Mouse (Mus musculus) embryonic facial prominence, embryonic 12.5 days (tissue): ENCODE data around the gene Gm37240. TPM values are rescaled to one million over a fixed set of nuclear protein-coding genes. Genes with fewer than 3 reads are reported as not detected.

Source experiments
- ATAC-seq: fragments of 200-750 bp; cut with Nextera tagmentation; 2 replicates; pipeline ENCODE4 v1.8.0; 2017; ENCODE audit not compliant: insufficient number of reproducible peaks, insufficient read depth, low FRiP score, low TSS enrichment
- H3K27ac ChIP-seq: fragments of 300-500 bp; sonication (generic); 2 replicates; pipeline ENCODE4 v1.5.1; 2016; ENCODE audit warnings: mild to moderate bottlenecking
- H3K27me3 ChIP-seq: fragments of 300-500 bp; sonication (generic); 2 replicates; pipeline ENCODE4 v1.6.1; 2016; ENCODE audit warnings: mild to moderate bottlenecking, moderate library complexity
- H3K36me3 ChIP-seq: fragments of 300-500 bp; sonication (generic); 2 replicates; pipeline ENCODE4 v1.6.1; 2016; ENCODE audit warnings: mild to moderate bottlenecking
- H3K4me1 ChIP-seq: fragments of 300-500 bp; sonication (generic); 2 replicates; pipeline ENCODE4 v1.6.1; 2016
- H3K4me2 ChIP-seq: fragments of 300-500 bp; sonication (generic); replicated peaks from 2 replicates; pipeline ENCODE4 v1.6.1; 2016; ENCODE audit warnings: mild to moderate bottlenecking, moderate library complexity
- H3K4me3 ChIP-seq: fragments of 300-500 bp; sonication (generic); 2 replicates; pipeline ENCODE4 v1.5.1; 2016; ENCODE audit warnings: mild to moderate bottlenecking
- H3K9ac ChIP-seq: fragments of 300-500 bp; sonication (generic); 2 replicates; pipeline ENCODE4 v1.6.1; 2016; ENCODE audit warnings: mild to moderate bottlenecking, moderate library complexity
- H3K9me3 ChIP-seq: fragments of 300-500 bp; sonication (generic); 2 replicates; pipeline ENCODE4 v1.6.1; 2016; ENCODE audit warnings: mild to moderate bottlenecking, moderate library complexity
- WGBS: fragments of 180-500 bp; shearing (Covaris S2); methylation state at CpG from one replicate; pipeline ENCODE4 v1.1.7; 2016; 5-methylcytosine and 5-hydroxymethylcytosine counted together
- polyA plus RNA-seq: library from polyadenylated mRNA; unstranded; fragments of >200 nt; fragmentation: Nextera tagmentation; extraction: Ambion mirVana; gene quantifications from 2 replicates; pipeline ENCODE4 v1.2.1, GENCODE M21; 2016

The Gm37240 gene
- polyA plus RNA-seq, 1 experiment from 2014 or later, result 4.0 TPM

- no peak for ATAC-seq
- Histone ChIP-seq H3K27ac (no peak overlapping the region), H3K4me1 (no peaks in the 10 kb centered on the region), H3K9me3 (no peaks in the 10 kb centered on the region), H3K4me3 (no peak overlapping the region), H3K9ac (no peak overlapping the region), H3K4me2 (no peak overlapping the region), H3K36me3 (no peaks in the 10 kb centered on the region), H3K27me3 (no peaks in the 10 kb centered on the region)
- 13% methylated on average over 4 of the region's 4 CpGs for WGBS
Measured at GRCm38 (mm10) chr3:85917600-85917999, 30.3 kb upstream of the Gm37240 start.

GRCm38 (mm10) chr3:85914806-85915205 lies 27.5 kb upstream of the Gm37240 start:
- 91% methylated on average over 6 of the region's 6 CpGs for WGBS
- H3K9ac ChIP-seq, result no peak overlapping the region
- H3K36me3 ChIP-seq, result no peaks in the 10 kb centered on the region
- no peaks in the 10 kb centered on the region for H3K9me3 ChIP-seq
- no peak for ATAC-seq
- H3K4me3 ChIP-seq, result no peak overlapping the region
- no peaks in the 10 kb centered on the region for H3K4me1 ChIP-seq
- no peaks in the 10 kb centered on the region for H3K27me3 ChIP-seq
- no peak overlapping the region for H3K4me2 ChIP-seq
- no peak overlapping the region for H3K27ac ChIP-seq

- no peaks in the 10 kb centered on the region for H3K4me1 ChIP-seq
- WGBS, result 83% methylated on average over 7 of the region's 7 CpGs
- no peaks in the 10 kb centered on the region for H3K27me3 ChIP-seq
- H3K9me3 ChIP-seq, result no peaks in the 10 kb centered on the region
- no peaks in the 10 kb centered on the region for H3K36me3 ChIP-seq
- no peak overlapping the region for H3K4me3 ChIP-seq
- no peak overlapping the region for H3K9ac ChIP-seq
- no peak overlapping the region for H3K27ac ChIP-seq
- ATAC-seq, result no peak
- no peak overlapping the region for H3K4me2 ChIP-seq
Measured at GRCm38 (mm10) chr3:85907136-85907535, 19.8 kb upstream of the Gm37240 start.

- H3K9ac ChIP-seq, result no peak overlapping the region
- no peaks in the 10 kb centered on the region for H3K36me3 ChIP-seq
- ATAC-seq, result no peak
- no peak overlapping the region for H3K27ac ChIP-seq
- H3K27me3 ChIP-seq, result no peaks in the 10 kb centered on the region
- no peaks in the 10 kb centered on the region for H3K9me3 ChIP-seq
- no peak overlapping the region for H3K4me2 ChIP-seq
- H3K4me1 ChIP-seq, result no peaks in the 10 kb centered on the region
- H3K4me3 ChIP-seq, result no peak overlapping the region
Measured at GRCm38 (mm10) chr3:85904371-85904770, 17.1 kb upstream of the Gm37240 start.

GRCm38 (mm10) chr3:85895020-85895419 lies 7.7 kb upstream of the Gm37240 start:
- ATAC-seq, result no peak
- 92% methylated on average over 5 of the region's 5 CpGs for WGBS

GRCm38 (mm10) chr3:85891571-85891970 lies 4.3 kb upstream of the Gm37240 start:
- no peaks in the 10 kb centered on the region for H3K36me3 ChIP-seq
- H3K4me2 ChIP-seq, result no peak overlapping the region
- H3K9ac ChIP-seq, result no peak overlapping the region
- ATAC-seq, result no peak
- 63% methylated on average over 1 of the region's 1 CpGs for WGBS
- no peaks in the 10 kb centered on the region for H3K9me3 ChIP-seq
- H3K4me1 ChIP-seq, result peaks cover 5% of the 10 kb centered on the region
- no peak overlapping the region for H3K27ac ChIP-seq
- H3K4me3 ChIP-seq, result no peak overlapping the region
- H3K27me3 ChIP-seq, result no peaks in the 10 kb centered on the region

More at GRCm38 (mm10) chr3:85895020-85895419, 7.7 kb upstream of the Gm37240 start:
- Histone ChIP-seq H3K4me2 (no peak overlapping the region), H3K27ac (no peak overlapping the region), H3K9ac (no peak overlapping the region), H3K9me3 (no peaks in the 10 kb centered on the region), H3K27me3 (no peaks in the 10 kb centered on the region), H3K4me3 (no peak overlapping the region), H3K4me1 (no peaks in the 10 kb centered on the region), H3K36me3 (no peaks in the 10 kb centered on the region)

GRCm38 (mm10) chr3:85888221-85888671 lies 928 bp upstream of the Gm37240 start:
- peak overlapping the region; percentile 29; the same call in 1 of the 2 replicates for H3K9ac ChIP-seq
- H3K4me1 ChIP-seq, result peaks cover 10% of the 10 kb centered on the region
- H3K36me3 ChIP-seq, result no peaks in the 10 kb centered on the region
- peak overlapping the region; percentile 76 for H3K4me2 ChIP-seq
- ATAC-seq, result peak; percentile 49; the same call in 1 of the 2 replicates
- H3K4me3 ChIP-seq, result peak overlapping the region; percentile 45
- H3K27me3 ChIP-seq, result no peaks in the 10 kb centered on the region
- 0 out of 2 replicates have a peak overlapping the region, but pooled peaks have one; percentile 42 for H3K27ac ChIP-seq
- no peaks in the 10 kb centered on the region for H3K9me3 ChIP-seq
- 10% methylated on average over 11 of the region's 11 CpGs for WGBS

- Histone ChIP-seq H3K27ac (no peak overlapping the region), H3K4me3 (peak overlapping the region; percentile 45), H3K4me1 (peaks cover 10% of the 10 kb centered on the region), H3K36me3 (no peaks in the 10 kb centered on the region), H3K27me3 (no peaks in the 10 kb centered on the region), H3K9me3 (no peaks in the 10 kb centered on the region), H3K4me2 (peak overlapping the region; percentile 76), H3K9ac (peak overlapping the region; percentile 43)
- no peak; the same call in 1 of the 2 replicates for ATAC-seq
- WGBS, result 2% methylated on average over 22 of the region's 22 CpGs
Measured at GRCm38 (mm10) chr3:85886636-85887238, 581 bp downstream of the Gm37240 start.

GRCm38 (mm10) chr3:85885906-85886305 lies 1.4 kb downstream of the Gm37240 start:
- H3K4me2 ChIP-seq, result peak overlapping the region; percentile 76
- no peak for ATAC-seq
- no peaks in the 10 kb centered on the region for H3K36me3 ChIP-seq
- WGBS, result 39% methylated on average over 1 of the region's 1 CpGs
- H3K9ac ChIP-seq, result no peak overlapping the region
- no peak overlapping the region; the same call in 1 of the 2 replicates for H3K4me3 ChIP-seq
- H3K4me1 ChIP-seq, result peaks cover 10% of the 10 kb centered on the region
- H3K9me3 ChIP-seq, result no peaks in the 10 kb centered on the region
- H3K27me3 ChIP-seq, result no peaks in the 10 kb centered on the region
- H3K27ac ChIP-seq, result no peak overlapping the region

GRCm38 (mm10) chr3:85880687-85881086 lies 6.6 kb downstream of the Gm37240 start:
- Histone ChIP-seq H3K4me1 (no peaks in the 10 kb centered on the region), H3K9ac (no peak overlapping the region), H3K36me3 (no peaks in the 10 kb centered on the region), H3K9me3 (no peaks in the 10 kb centered on the region), H3K4me2 (no peak overlapping the region), H3K27me3 (no peaks in the 10 kb centered on the region), H3K4me3 (no peak overlapping the region), H3K27ac (no peak overlapping the region)
- WGBS, result 92% methylated on average over 2 of the region's 2 CpGs
- no peak for ATAC-seq

- H3K9me3 ChIP-seq, result no peaks in the 10 kb centered on the region
- H3K36me3 ChIP-seq, result no peaks in the 10 kb centered on the region
- H3K4me2 ChIP-seq, result no peak overlapping the region
- no peak overlapping the region for H3K9ac ChIP-seq
- WGBS, result 88% methylated on average over 8 of the region's 8 CpGs
- ATAC-seq, result no peak
- no peaks in the 10 kb centered on the region for H3K4me1 ChIP-seq
- H3K27me3 ChIP-seq, result no peaks in the 10 kb centered on the region
- H3K27ac ChIP-seq, result no peak overlapping the region
- no peak overlapping the region for H3K4me3 ChIP-seq
Measured at GRCm38 (mm10) chr3:85880068-85880467, 7.2 kb downstream of the Gm37240 start.

- H3K4me1 ChIP-seq, result no peaks in the 10 kb centered on the region
- no peak for ATAC-seq
Measured at GRCm38 (mm10) chr3:85878911-85879310, 8.4 kb downstream of the Gm37240 start.

More at GRCm38 (mm10) chr3:85878911-85879310, 8.4 kb downstream of the Gm37240 start:
- Histone ChIP-seq H3K4me3 (no peak overlapping the region), H3K9ac (no peak overlapping the region), H3K4me2 (no peak overlapping the region), H3K9me3 (no peaks in the 10 kb centered on the region), H3K36me3 (no peaks in the 10 kb centered on the region), H3K27me3 (no peaks in the 10 kb centered on the region), H3K27ac (no peak overlapping the region)
- whole genome bisulfite sequencing, result 79% methylated on average over 5 of the region's 5 CpGs
